Mouse (Mus musculus) heart, adult 11 months (tissue): ENCODE results near the gene Hoxb4.

ENCODE experiments used
- DNase-seq: peaks from one replicate; pipeline ENCODE4 v3.0.0; 2022

Gene Hoxb4

DNA sequence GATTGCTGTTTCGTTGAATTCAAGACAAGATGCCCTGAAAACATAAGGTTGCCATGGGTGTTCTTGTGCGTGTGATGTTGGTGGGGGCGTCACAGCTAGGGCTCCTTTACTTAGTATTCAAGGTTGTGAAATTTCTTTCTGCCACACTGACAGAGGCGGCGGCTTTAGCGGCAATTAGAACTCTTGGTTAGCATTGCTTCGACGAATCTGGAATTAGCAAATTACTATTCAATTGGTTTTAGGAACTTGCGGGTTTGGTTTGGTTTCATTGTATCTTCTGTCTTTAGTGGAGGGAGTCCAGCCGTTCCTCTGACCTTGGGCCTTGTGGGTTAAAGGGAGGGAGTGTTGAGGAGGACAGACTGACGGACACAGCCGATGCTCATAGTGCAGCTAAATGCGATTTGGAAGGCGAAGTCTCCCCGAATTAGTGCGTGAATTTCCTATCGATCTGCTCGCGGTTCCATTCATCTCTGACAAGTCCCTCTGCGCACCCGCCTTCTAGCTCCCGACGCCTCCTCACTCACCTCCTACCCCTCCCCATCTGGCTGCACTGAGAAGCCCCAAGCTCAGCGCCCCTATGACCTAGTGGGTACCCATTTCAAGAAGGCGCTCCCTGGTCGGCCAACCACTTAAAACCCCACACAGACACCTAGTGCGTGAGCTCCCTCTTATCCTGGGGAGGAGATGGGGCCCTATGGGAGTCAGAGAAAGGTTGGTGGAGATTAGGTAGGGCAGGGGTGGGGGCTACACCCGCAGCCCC, at the start of gene Hoxb4:
Hoxb4 (plus strand) TSS at position 660 of the 760 bp plus-strand sequence.
- DNase-seq, result peak; percentile 92

DNA sequence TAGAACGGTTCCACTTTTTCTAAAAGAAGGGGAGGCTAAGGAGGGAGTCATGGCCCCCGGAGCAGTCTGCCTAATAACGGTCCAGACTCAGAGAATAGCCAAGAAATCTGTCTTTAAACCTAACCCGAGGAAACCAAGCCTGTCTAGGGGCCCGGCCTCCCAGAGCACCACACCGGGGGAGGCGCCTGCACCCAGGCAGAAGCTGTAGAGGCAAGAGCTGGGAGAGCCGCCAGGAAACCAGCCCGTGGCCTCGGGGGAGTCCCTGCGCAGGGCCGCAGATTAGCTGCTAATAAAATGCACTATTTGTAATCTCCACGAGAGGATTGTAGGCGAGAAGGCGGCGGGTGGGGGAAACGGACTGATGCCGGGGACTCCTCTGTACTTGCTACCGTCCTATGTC, 48.2 kb upstream of the Hoxb4 start:
- DNase-seq, result peak; percentile 90

DNA sequence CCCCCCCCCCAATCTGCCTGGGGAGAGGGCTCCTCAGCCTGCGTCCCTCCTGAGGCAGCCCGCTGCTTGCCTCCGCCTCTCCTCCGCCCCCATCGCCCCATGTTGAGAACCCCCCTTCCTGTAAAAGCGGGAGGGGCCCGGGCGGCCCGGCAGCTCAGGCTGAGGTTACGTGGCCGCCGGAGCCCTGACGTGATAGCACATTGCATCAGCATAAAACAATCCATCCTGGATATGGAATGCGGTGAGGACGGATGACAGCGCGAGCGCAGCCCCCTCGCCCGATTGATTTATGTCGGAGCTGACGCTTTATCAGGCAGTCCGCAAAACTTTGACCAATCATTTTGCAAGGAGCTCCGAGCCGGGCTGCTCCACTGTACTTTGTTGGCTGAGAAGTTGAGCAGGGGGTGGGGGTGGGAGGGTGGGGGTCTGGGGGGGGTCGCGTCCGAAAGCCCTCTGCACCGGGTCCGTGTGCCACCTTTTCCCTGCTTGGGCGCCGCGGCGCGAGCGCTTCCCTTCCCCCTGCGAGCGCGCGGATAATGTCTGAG, 47.0 kb upstream of the Hoxb4 start, which contains the start of gene Hoxb9:
Hoxb9 (plus strand) TSS at position 462 of the 545 bp plus-strand sequence.
- peak; percentile 88 for DNase-seq

DNA sequence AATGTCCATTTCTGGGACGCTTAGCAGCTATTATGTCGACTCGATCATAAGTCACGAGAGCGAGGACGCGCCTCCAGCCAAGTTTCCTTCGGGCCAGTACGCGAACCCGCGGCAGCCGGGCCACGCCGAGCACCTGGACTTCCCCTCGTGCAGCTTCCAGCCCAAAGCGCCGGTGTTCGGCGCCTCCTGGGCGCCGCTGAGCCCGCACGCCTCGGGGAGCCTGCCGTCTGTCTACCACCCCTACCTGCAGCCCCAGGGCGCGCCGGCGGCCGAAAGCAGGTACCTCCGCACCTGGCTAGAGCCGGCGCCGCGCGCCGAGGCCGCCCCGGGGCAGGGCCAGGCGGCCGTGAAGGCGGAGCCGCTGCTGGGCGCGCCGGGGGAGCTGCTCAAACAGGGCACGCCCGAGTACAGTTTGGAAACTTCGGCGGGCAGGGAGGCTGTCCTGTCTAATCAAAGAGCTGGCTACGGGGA, 46.5 kb upstream of the Hoxb4 start:
- no peak for DNase-seq

DNA sequence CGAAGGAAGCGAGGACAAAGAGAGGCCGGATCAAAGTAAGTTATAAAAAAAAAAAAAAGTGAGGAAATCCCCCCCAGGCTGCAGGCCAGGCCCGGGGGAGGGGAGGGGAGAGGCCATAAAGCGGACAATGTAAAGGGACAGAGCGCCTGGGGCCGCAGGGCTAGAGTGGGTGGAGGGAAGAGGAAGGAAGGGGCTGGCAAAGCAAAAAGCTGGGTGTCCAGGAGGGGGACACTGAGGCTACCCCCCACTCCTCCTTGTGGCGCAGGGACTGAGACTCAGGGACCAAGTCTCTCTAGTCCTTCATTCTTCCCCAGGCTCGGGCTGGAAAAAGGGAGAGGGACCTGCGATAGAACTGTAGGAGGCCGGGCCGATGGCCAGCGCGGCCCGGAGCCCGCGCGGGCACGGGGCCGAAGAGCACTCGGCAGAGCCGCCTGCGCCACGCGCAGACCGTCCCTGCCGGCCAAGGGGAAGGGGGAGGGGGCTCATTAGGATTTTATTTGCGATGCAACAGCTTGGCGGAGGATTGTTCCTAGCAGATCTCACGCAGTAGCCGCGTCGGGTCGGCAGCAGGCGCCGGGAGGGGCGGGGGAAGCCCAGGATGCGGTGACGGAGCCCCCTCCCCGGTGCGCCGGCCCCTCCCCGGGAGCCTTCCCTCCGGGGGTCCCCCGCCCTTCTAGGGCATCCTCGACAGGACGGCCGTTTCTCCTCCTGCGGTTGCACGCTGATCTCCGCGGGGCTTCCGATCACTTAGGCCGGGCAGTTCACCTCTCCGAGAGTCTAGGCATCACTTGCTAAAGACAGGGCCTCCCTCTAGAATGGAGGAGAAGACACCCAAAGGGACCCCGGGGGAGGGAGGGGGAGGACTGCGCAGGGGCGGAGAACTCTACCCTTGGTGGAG, 45.8 kb upstream of the Hoxb4 start:
- no peak for DNase-seq

DNA sequence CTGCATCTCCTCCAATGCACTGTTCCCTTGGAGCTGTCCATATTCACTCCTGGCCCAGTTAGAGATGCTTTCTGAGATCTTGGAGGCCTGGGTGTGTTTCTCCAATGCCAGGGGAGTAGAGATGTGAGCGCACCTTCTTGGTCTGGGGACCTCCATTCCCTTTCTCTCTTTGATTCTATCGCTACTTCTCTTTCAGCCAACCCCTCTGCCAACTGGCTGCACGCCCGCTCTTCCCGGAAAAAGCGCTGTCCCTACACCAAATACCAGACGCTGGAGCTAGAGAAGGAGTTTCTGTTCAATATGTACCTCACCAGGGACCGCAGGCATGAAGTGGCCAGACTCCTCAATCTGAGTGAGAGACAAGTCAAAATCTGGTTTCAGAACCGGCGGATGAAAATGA, 43.6 kb upstream of the Hoxb4 start:
- no peak for DNase-seq

DNA sequence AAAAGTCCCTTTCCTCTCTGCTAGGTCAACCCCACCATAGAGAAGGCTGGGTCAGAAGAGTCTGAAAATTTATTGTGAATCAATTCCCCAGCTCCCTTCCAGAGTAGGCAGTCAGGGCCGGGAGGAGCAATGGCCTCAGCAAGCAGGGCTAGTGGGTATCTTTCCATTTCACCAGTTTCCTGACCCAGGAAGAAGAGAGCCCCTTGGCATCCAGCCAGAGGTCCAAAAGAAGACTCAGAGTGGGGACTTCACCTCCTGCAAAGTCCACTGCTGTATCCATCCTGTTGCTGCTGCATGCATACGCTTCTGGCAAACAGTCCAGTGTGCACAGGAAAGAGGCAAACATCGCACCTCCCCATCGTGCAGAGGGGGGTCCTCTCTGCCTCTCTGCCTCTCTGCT, 42.2 kb upstream of the Hoxb4 start:
- no peak for DNase-seq

DNA sequence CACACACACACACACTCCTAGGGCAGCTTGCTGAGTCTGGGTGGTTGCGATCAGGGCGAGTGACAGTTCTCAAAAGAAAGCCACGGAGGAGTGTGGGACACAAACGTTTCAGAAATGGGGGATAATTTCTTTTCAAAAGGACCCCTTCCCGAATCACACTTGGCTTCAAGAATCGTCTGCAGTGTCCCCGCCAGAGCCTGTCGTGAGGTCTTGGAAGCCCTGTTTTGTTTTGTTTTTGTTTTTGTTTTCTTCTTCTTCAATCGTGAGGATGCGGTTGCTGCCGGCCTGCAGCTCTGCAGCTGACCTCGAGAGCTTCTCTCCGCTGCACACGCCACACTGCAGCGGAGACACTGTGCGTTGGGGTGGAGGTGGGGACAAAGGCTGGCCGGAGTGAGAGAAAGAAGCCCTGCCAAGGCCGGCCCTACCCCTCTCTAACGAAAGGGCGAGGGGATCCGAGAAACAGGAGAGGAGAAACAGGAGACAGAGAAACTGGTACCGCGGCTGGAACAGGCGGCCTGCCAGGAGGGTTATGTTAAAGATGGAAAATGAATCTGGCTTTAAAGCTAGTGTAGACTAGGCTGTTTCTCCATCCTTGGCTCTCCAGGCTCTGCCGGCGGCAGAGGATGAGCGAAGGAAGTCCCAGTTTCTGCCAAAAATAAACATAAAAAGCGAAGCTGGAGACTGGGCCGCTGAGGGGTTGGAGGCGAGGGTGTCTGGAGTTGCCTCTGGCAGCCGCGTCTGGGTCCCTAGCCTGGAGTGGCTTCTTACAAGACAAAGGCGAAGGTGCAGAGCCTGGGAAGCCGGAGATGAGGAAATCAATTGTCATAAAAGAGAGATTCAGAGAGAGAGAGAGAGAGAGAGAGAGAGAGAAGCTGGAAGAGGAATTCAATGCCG, 40.7 kb upstream of the Hoxb4 start:
- DNase-seq, result no peak

DNA sequence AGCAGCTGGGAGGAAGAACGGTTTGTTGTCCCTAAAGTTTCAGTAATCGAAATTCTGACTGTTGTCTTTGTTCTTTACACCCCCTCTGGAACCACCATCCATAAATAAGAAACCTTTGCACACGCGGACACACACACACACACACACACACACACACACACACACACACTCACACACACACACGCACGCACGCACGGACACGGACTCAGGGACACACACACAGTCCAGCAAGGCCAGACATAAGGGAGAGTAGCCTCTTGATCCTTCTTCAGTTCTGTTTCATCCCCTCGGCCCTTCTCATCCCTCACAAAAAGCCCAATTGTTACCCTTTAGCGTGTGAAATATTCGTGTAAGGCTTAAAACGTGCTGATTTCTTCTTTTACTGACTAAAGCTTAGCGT, 39.7 kb upstream of the Hoxb4 start:
- DNase-seq, result no peak

DNA sequence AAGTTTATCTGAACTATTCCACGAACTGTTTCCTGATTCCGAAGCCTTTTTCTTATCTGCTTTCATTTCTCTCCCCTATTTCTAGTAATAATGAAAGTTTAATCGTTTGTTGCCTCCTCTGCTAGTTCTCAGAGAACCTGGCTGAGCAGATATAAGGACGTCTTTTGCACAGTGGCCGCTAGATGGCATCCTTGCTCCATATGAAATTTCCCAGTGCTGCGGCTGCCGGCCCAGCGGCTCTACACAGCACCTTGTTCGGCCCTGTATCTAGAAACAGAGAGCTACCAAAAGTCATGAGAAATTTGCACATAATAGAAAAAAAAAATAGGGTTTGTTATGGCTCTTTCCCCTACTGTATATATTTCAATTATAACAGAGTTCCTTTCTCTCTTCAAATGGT, 39.3 kb upstream of the Hoxb4 start:
- peak; percentile 93 for DNase-seq

DNA sequence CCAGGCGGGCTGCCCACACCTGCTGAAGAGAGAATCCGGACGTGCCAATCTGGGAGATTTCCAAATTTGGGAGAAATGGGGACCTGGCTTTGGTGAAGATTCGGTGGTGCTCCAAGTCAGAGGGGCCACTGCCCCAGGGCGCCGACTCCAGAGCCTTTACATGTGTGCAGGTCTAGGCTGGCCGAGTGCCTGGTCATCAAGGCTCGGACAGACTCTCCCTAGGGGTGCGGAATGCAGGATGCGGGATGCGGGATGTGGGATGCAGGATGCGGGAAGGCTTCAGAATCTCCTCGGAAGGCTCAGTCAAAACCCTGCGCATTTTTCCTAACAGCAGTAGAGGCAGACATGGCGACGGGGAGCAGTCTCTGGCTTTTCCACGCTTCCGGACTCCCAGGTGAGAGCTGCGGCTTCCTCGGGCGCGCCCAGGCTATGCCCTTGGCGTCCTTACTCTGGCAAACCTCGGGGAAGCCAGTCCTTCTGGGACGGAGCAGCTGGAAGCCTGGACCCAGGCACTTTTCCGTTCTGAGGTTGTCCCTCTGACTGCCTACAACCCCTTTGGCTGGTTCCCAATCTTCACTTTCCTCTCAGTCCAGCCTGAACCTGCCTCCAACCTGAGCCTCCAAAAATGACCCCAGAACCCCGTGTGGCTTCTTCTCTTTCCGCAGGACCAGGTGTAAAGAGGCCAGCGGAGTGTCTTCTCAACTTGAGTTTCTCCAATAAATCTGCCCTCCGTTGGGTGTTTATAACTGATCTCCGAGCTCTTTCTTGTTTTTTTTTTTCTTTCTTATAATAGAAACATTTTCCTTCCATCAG, 38.4 kb upstream of the Hoxb4 start:
- no peak for DNase-seq

DNA sequence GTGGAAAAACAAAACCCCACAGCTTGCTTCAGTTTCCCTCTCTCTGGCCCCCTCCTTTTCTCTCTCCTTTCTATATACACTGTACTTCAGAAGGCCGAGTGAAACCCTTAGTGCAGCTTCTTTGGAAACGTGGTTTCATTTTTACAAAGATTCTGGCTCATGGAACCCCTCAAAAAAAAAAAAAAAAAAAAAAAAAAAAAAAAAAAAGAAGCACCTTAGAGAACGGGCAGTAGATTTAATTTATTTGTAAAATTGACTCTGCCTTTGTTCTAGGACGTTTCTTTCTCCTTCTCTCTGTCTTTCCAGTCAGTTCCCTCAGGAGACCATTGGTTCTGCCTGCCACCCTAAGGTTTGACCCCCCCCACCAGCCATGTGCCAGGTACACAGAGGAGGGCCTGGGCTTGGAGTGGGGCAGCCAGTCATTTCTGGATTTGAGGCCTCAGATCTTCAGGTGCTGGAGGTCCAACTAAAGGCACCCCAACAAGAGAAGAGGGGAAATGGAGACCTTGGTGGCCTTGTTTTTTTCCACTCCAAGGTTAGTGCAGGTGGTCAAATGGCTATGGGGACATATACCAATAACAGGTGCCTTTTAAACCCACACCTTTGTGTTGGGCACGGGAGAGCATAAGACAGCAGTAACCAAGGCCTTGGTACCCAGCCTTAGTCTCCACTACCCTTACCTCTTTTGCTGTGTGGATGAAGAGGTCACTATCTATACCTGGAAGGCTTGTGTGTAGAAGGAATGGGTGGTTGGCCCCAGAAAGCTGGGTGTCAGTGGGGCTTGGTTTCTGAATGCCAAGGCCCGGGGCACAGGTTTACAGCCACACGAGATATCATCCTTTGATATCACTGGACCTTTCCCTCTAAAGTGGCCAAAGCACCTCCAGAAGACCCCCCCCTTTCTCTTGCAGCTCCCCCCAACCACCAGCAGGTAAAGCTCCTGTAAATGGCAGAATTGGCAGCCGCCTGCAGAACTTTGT, 37.4 kb upstream of the Hoxb4 start:
- DNase-seq, result no peak

DNA sequence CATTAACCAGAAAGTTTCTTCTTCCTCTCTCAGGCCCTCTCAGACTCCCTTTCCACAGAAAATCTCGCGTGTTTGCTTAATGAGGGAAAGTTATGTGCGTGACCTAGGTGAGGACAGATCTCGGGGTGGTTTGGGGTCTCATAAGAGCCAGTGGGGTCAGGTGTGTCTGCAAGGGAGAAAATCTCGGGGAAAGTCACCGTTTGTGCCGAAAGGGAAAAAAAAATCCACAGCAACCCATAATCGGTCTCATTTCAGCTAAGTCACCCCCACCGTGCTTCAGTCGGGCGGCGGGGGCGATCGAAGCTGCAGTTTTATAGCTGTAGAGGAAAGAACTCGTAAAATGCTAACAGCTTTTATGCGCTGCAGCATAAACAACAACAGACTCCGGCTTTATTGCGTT, 36.7 kb upstream of the Hoxb4 start:
- DNase-seq, result no peak

DNA sequence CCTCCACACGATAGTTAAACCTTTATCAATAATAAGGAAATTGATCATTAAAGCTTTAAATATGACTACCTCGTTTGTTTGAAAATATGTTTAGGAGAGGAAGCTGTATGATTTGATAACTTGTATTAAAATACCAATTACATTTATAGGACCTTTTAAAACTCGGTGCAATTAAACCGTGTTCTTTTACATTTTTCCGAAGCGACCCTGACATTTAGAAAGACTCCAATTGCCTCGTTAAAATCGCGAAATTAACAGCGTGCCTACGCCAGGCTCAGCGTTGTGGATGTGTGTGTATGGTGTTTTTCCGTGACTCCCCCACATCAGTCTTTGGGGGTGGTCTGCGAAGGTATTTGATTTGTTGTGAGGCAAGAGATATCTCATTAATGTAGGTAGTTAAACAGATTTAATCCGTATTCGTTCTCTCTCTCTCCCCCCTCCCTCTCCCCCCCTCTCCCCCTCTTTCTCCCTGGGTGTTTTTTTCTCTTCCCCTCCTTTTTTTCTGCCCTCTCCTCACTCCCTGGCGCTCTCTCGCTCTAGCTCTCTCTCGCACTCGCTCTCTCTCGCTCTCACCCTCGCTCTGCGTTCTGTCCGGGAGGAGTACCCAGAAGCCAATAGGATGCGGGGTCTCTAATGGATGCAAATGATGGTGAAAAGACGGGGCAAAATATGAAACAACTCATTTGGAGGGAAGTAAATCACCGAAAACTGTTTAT, 36.1 kb upstream of the Hoxb4 start, which contains the start of gene Hoxb8:
Hoxb8 (plus strand) TSS at position 51 of the 716 bp plus-strand sequence.
- no peak for DNase-seq

DNA sequence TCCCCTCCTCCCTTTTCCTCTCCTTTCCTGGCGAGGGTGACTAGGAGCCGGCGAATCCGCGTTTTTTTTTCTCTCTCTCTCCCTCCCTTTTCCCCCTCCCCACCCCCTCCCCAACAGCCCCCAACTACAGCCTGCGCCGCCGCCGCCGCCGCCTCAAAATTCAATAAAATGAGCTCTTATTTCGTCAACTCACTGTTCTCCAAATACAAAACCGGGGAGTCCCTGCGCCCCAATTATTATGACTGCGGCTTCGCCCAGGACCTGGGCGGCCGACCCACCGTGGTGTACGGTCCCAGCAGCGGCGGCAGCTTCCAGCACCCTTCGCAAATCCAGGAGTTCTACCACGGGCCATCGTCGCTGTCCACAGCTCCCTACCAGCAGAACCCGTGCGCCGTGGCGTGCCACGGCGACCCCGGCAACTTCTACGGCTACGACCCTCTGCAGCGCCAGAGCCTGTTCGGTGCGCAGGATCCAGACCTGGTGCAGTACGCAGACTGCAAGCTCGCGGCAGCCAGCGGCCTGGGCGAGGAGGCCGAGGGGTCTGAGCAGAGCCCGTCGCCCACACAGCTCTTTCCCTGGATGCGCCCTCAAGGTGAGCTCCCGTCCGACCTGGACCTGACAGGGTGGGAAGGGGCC, 35.2 kb upstream of the Hoxb4 start:
- no peak for DNase-seq

DNA sequence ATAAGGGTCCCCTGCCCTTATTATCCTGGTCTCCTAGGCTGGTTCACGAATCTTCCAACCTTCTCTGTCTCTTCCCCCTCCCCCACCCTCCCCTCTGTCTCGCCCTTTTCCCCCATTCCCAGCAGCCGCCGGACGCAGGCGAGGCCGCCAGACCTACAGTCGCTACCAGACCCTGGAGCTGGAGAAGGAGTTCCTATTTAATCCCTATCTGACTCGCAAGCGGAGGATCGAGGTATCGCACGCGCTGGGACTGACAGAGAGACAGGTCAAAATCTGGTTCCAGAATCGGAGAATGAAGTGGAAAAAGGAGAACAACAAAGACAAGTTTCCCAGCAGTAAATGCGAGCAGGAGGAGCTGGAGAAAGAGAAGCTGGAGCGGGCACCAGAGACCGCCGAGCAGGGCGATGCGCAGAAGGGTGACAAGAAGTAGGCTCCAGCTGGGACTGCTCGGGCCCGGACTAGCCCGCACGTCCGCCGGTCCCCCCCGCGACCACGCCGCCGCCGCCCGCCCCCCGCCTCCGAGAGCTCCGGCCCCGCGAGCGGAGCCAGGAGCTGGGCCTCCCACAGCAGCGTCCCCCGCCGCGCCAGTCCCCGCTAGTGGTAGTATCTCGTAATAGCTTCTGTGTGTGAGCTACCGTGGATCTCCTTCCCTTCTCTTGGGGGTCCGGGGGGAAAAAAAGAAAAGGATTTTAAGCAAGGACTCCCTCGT, 33.9 kb upstream of the Hoxb4 start:
- peak; percentile 89 for DNase-seq

DNA sequence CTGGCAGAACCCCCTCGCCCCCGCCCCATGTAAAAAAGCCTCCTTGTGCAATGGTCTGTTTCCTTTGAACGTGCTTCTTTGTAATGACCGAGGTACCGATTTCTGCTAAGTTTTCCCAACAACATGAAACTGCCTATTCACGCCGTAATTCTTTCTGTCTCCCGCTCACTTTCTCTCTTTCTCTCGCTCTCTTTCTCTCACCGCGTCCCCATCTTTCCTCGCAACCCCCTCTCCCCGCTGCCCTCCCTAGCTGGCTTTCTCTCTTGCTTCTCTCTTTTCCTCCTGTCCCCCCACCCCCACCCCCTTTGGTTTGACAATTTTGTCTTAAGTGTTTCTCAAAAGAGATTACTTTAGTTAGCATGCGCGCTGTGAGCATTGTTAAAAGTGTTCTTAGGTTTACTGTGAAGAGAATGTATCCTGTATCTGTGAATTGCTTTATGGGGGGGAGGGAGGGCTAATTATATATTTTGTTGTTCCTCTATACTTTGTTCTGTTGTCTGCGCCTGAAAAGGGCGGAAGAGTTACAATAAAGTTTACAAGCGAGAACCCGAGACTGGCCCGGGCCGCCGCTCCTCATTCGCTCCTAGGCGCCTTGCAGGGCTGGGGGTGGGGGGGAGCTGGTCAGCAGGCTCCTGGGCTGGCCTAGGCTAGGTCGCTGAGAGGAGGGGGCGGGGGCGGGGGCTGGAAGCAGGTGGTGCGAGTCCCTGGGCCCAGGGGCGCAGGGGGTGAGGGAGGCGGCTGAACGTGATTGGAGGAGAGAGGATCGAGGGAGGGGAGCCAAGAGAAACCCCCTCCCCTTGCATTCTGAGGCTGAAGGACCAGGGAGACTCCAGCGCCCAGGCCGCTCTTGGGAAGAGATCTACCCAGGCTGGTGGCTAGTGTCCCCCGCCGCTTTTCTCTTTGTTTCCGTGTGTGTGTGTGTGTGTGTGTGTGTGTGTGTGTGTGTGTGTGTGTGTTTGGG, 33.0 kb upstream of the Hoxb4 start:
- DNase-seq, result no peak
